Mouse (Mus musculus): ENCODE measurements around the gene Ip6k2. TPM values are rescaled to one million over a fixed set of nuclear protein-coding genes. Genes with fewer than 3 reads are reported as not detected.

Gene Ip6k2
- total and polyA plus RNA-seq, 3 experiments, result 21.3 to 33.7 TPM; not detected in 1

DNA sequence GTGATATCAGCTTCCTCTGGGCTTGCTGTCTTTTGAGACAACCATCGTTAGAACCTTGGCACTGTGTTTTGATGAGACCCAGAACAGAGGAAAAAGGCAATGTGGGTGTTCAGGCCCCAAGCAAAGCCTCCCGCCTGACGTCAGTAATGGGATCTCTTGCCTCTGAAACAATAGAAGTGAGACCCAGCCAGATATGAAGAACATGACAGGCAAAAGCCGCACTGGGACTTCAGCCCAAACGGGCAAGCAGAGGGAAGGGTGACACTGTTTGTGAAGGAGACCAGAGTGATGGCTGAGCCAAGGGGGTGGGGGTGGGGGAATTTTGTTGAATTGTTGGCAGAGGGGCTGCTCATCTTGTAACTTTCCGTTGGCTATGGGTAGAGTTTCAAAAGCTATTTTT is 26.2 kb upstream of the Ip6k2 start:
- Histone ChIP-seq H3K4me1 (ENCODE audit: control insufficient read depth in 1 of 2, insufficient read depth in 2 of 2, low read length in 2 of 2) (no peaks in the 10 kb centered on the region), H3K9ac (ENCODE audit: control insufficient read depth, low read depth, low read length, poor library complexity, severe bottlenecking) (no peak overlapping the region), H3K36me3 (ENCODE audit: control insufficient read depth in 1 of 2, insufficient read depth in 2 of 2, low read length in 2 of 2) (no peaks in the 10 kb centered on the region), H3K9me3 (replicated peaks; ENCODE audit: insufficient read depth, low read length) (no peaks in the 10 kb centered on the region), H3K27me3 (ENCODE audit: control insufficient read depth in 1 of 2, insufficient read depth in 2 of 2, low read length in 2 of 2) (0 out of 4 replicates have a peak, but pooled peaks cover 0 to 1% of the 10 kb centered on the region in 2 experiments), H3K79me2 (ENCODE audit: control insufficient read depth, insufficient read depth, low read length, poor library complexity) (no peaks in the 10 kb centered on the region), H3K27ac (ENCODE audit: control insufficient read depth, low read depth, low read length) (no peak overlapping the region), H3K4me3 (ENCODE audit: control insufficient read depth in 1 of 2, insufficient read depth in 1 of 2, low read depth in 2 of 2, low read length in 2 of 2) (no peak overlapping the region)
- no peak for DNase-seq (ENCODE audit: low read depth, low spot score)
- TF ChIP-seq POLR2AphosphoS2 (IDR thresholded peaks at IDR 0.05; ENCODE audit: low read length), result no peak
- TF ChIP-seq RCOR1 (IDR thresholded peaks at IDR 0.05; ENCODE audit: low read depth, low read length), result no peak
- TF ChIP-seq USF1 (IDR thresholded peaks at IDR 0.05; ENCODE audit: low read depth, low read length), result no peak

DNA sequence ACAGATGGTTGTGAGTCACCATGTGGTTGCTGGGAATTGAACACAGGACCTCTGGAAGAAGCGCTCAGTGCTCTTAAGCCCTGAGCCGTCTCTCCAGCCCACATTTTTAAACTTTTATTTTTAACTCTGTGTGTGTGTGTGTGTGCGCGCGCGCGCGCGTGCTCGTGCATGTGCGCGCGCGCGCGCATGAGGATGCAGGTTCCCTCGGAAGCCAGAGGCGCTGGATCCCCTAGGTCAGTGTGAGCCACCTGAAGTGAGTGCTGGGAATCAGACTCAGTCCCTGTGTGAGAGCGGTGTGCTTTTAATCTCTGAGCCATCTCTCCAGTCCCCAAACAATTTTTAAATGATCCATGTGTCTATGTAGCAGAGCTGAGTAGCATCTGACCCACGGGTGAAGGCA is 24.5 kb upstream of the Ip6k2 start:
- no peak overlapping the region for H3K27ac ChIP-seq (ENCODE audit: control insufficient read depth, low read depth, low read length)
- H3K36me3 ChIP-seq (ENCODE audit: control insufficient read depth in 1 of 2, insufficient read depth in 2 of 2, low read length in 2 of 2), result no peaks in the 10 kb centered on the region
- H3K79me2 ChIP-seq (ENCODE audit: control insufficient read depth, insufficient read depth, low read length, poor library complexity), result no peaks in the 10 kb centered on the region
- 0 out of 4 replicates have a peak, but pooled peaks cover 0 to 1% of the 10 kb centered on the region in 2 experiments for H3K27me3 ChIP-seq (ENCODE audit: control insufficient read depth in 1 of 2, insufficient read depth in 2 of 2, low read length in 2 of 2)
- H3K9me3 ChIP-seq (replicated peaks; ENCODE audit: insufficient read depth, low read length), result no peaks in the 10 kb centered on the region
- H3K9ac ChIP-seq (ENCODE audit: control insufficient read depth, low read depth, low read length, poor library complexity, severe bottlenecking), result no peak overlapping the region
- H3K4me1 ChIP-seq (ENCODE audit: control insufficient read depth in 1 of 2, insufficient read depth in 2 of 2, low read length in 2 of 2), result no peaks in the 10 kb centered on the region
- H3K4me3 ChIP-seq (ENCODE audit: control insufficient read depth in 1 of 2, insufficient read depth in 1 of 2, low read depth in 2 of 2, low read length in 2 of 2), result no peak overlapping the region
- TF ChIP-seq TBP (IDR thresholded peaks at IDR 0.05; ENCODE audit: low read depth, low read length) (no peak), ZNF384 (IDR thresholded peaks at IDR 0.05; ENCODE audit: low read depth, low read length) (no peak), CHD1 (IDR thresholded peaks at IDR 0.05; ENCODE audit: low read depth, low read length) (no peak), MEF2A (IDR thresholded peaks at IDR 0.05; ENCODE audit: extremely low read depth, insufficient replicate concordance, low read depth, low read length, poor library complexity, severe bottlenecking) (no peak), JUND (IDR thresholded peaks at IDR 0.05; ENCODE audit: low read depth, low read length) (no peak), SMC3 (IDR thresholded peaks at IDR 0.05; ENCODE audit: low read depth, low read length) (no peak), HCFC1 (IDR thresholded peaks at IDR 0.05; ENCODE audit: low read depth, low read length) (no peak), USF1 (IDR thresholded peaks at IDR 0.05; ENCODE audit: low read depth, low read length) (no peak), POLR2AphosphoS2 (IDR thresholded peaks at IDR 0.05; ENCODE audit: low read length) (no peak), RCOR1 (IDR thresholded peaks at IDR 0.05; ENCODE audit: low read depth, low read length) (no peak)
- no peak for DNase-seq (ENCODE audit: low read depth, low spot score)

DNA sequence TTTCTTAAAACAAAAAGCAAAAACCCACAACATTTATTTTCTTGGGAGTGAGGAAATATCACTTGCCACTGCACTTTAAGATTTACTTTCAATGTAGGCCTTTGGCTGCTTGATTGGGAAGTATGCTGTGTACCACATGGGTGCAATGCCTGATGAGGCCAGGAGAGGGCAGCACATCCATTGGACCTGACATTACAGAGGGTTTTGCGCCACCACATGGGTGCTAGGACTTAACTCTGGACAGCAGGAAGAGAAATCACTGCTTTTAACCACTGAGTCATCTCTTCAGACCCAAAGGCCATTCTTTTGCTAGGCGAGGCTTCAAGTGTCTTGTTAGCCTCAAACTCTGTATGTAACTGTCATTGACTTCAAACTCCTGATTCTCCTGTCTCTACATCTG is 23.8 kb upstream of the Ip6k2 start:
- H3K4me1 ChIP-seq (ENCODE audit: control insufficient read depth in 1 of 2, insufficient read depth in 2 of 2, low read length in 2 of 2), result peaks cover 0 to 5% of the 10 kb centered on the region in 2 experiments; a peak in 1 of 4 replicates
- TF ChIP-seq POLR2AphosphoS5 (IDR thresholded peaks at IDR 0.05; ENCODE audit: borderline replicate concordance, low read depth, low read length), result no peak
- no peak for TF ChIP-seq JUND (IDR thresholded peaks at IDR 0.05; ENCODE audit: low read depth, low read length)
- no peak for TF ChIP-seq TAL1 (IDR thresholded peaks at IDR 0.05; ENCODE audit: low read length)
- no peak for TF ChIP-seq MAFK (IDR thresholded peaks at IDR 0.05; ENCODE audit: borderline replicate concordance, low read depth, low read length)
- no peak for TF ChIP-seq GABPA (IDR thresholded peaks at IDR 0.05; ENCODE audit: low read depth, low read length)
- no peak for TF ChIP-seq MEF2A (IDR thresholded peaks at IDR 0.05; ENCODE audit: extremely low read depth, insufficient replicate concordance, low read depth, low read length, poor library complexity, severe bottlenecking)
- TF ChIP-seq HCFC1 (IDR thresholded peaks at IDR 0.05; ENCODE audit: low read depth, low read length), result no peak
- TF ChIP-seq MAZ (IDR thresholded peaks at IDR 0.05; ENCODE audit: low read depth, low read length), result no peak
- 0 out of 2 replicates have a peak, but pooled peaks have one; percentile 39 for TF ChIP-seq SIN3A (IDR thresholded peaks at IDR 0.05; ENCODE audit: low read length)
- peak; percentile 93 to 99 (median 99) for TF ChIP-seq CTCF (IDR thresholded peaks at IDR 0.05 in 2 of 3, conservative IDR thresholded peaks at IDR 0.05 in 1 of 3; ENCODE audit: control insufficient read depth in 1 of 3, insufficient read depth in 1 of 3, low read depth in 2 of 3, low read length in 3 of 3, poor library complexity in 1 of 3, severe bottlenecking in 1 of 3)
- TF ChIP-seq ZKSCAN1 (IDR thresholded peaks at IDR 0.05; ENCODE audit: low read depth, low read length), result no peak
- 0 out of 2 replicates have a peak, but pooled peaks have one; percentile 13 for TF ChIP-seq NRF1 (IDR thresholded peaks at IDR 0.05; ENCODE audit: insufficient read depth, low read depth, low read length, poor library complexity, severe bottlenecking)
- TF ChIP-seq CHD1 (IDR thresholded peaks at IDR 0.05; ENCODE audit: low read depth, low read length), result no peak
- no peak for TF ChIP-seq GATA1 (IDR thresholded peaks at IDR 0.05; ENCODE audit: low read depth, low read length)
- TF ChIP-seq TBP (IDR thresholded peaks at IDR 0.05; ENCODE audit: low read depth, low read length), result peak; percentile 44; the same call in 1 of the 2 replicates
- TF ChIP-seq ZMIZ1 (IDR thresholded peaks at IDR 0.05; ENCODE audit: low read depth, low read length), result no peak
- no peak for TF ChIP-seq UBTF (IDR thresholded peaks at IDR 0.05; ENCODE audit: borderline replicate concordance, insufficient read depth, low read depth, low read length)
- no peak for TF ChIP-seq USF2 (IDR thresholded peaks at IDR 0.05; ENCODE audit: borderline replicate concordance in 1 of 2, insufficient read depth in 1 of 2, low read depth in 1 of 2, low read length in 2 of 2)

More for the DNA sequence above, 23.8 kb upstream of the Ip6k2 start:
- H3K27me3 ChIP-seq (ENCODE audit: control insufficient read depth in 1 of 2, insufficient read depth in 2 of 2, low read length in 2 of 2), result 0 out of 4 replicates have a peak, but pooled peaks cover 0 to 1% of the 10 kb centered on the region in 2 experiments
- H3K27ac ChIP-seq (ENCODE audit: control insufficient read depth, low read depth, low read length), result no peak overlapping the region
- no peak overlapping the region for H3K9ac ChIP-seq (ENCODE audit: control insufficient read depth, low read depth, low read length, poor library complexity, severe bottlenecking)
- H3K9me3 ChIP-seq (replicated peaks; ENCODE audit: insufficient read depth, low read length), result no peaks in the 10 kb centered on the region
- no peaks in the 10 kb centered on the region for H3K79me2 ChIP-seq (ENCODE audit: control insufficient read depth, insufficient read depth, low read length, poor library complexity)
- H3K4me3 ChIP-seq (ENCODE audit: control insufficient read depth in 1 of 2, insufficient read depth in 1 of 2, low read depth in 2 of 2, low read length in 2 of 2), result no peak overlapping the region
- H3K36me3 ChIP-seq (ENCODE audit: control insufficient read depth in 1 of 2, insufficient read depth in 2 of 2, low read length in 2 of 2), result no peaks in the 10 kb centered on the region
- DNase-seq (ENCODE audit: low read depth, low spot score), result peak; percentile 84
